Mouse (Mus musculus) heart, adult 2 months (tissue): ENCODE results near the gene Sccpdh.

Experiments
- CTCF ChIP-seq: fragments of 200-600 bp; IDR thresholded peaks from 2 replicates; pipeline ENCODE4 v1.8.1; 2022; ENCODE audit warnings: antibody characterized with exemption, mild to moderate bottlenecking, moderate library complexity
- EP300 ChIP-seq: fragments of 200-500 bp; IDR thresholded peaks from 2 replicates; pipeline ENCODE4 v1.6.1; 2011; ENCODE audit warnings: low read depth, low read length, control low read depth; ENCODE audit not compliant: insufficient read depth
- POLR2A ChIP-seq: fragments of 200-500 bp; IDR thresholded peaks from 2 replicates; pipeline ENCODE4 v1.6.1; 2011; ENCODE audit warnings: mild to moderate bottlenecking, low read depth, low read length, control low read depth; ENCODE audit not compliant: insufficient read depth

GRCm38 (mm10) chr1:179663065-179663464, 4.9 kb upstream of the Sccpdh start:
- no peak for TF ChIP-seq CTCF
- no peak for TF ChIP-seq EP300
- TF ChIP-seq POLR2A: no peak
